Mouse (Mus musculus): ENCODE measurements at regions not wholly inside any gene's neighbourhood (a gene's known extent, or its start where the extent isn't known, plus 50 kb on each side); places are given as distances from the start of the nearest gene placed in this dataset.

GRCm38 (mm10) chr7:138639541-138639940, 206.3 kb upstream of the Ppp2r2d start:
- H3K36me3 ChIP-seq, result no peaks in the 10 kb centered on the region
- no peak overlapping the region for H3K27ac ChIP-seq (replicated peaks)
- no peaks in the 10 kb centered on the region for H3K9me3 ChIP-seq (replicated peaks)
- H3K4me3 ChIP-seq (replicated peaks), result no peak overlapping the region
- no peak overlapping the region for H3K4me2 ChIP-seq (replicated peaks)
- no peak for ATAC-seq (ENCODE audit: insufficient number of reproducible peaks, low FRiP score, low TSS enrichment, low read depth)
- H3K9ac ChIP-seq, result no peak overlapping the region
- WGBS, result 77% methylated on average over 3 of the region's 3 CpGs
- no peaks in the 10 kb centered on the region for H3K4me1 ChIP-seq
- H3K27me3 ChIP-seq, result no peaks in the 10 kb centered on the region

- Histone ChIP-seq H3K9ac (no peak overlapping the region), H3K9me3 (replicated peaks) (no peaks in the 10 kb centered on the region), H3K4me1 (no peaks in the 10 kb centered on the region), H3K4me2 (replicated peaks) (no peak overlapping the region), H3K27me3 (no peaks in the 10 kb centered on the region), H3K27ac (replicated peaks) (no peak overlapping the region), H3K36me3 (no peaks in the 10 kb centered on the region), H3K4me3 (replicated peaks) (no peak overlapping the region)
- WGBS, result 71% methylated on average over 9 of the region's 9 CpGs
- ATAC-seq (ENCODE audit: insufficient number of reproducible peaks, low FRiP score, low TSS enrichment, low read depth), result no peak
Measured at GRCm38 (mm10) chr7:138626061-138626460, 219.8 kb upstream of the Ppp2r2d start.

- H3K27ac ChIP-seq (replicated peaks), result no peak overlapping the region
- no peak overlapping the region for H3K9ac ChIP-seq
- H3K4me1 ChIP-seq, result no peaks in the 10 kb centered on the region
- H3K9me3 ChIP-seq (replicated peaks), result no peaks in the 10 kb centered on the region
- H3K4me3 ChIP-seq (replicated peaks), result no peak overlapping the region
- no peaks in the 10 kb centered on the region for H3K36me3 ChIP-seq
- ATAC-seq (ENCODE audit: insufficient number of reproducible peaks, low FRiP score, low TSS enrichment, low read depth), result no peak
- WGBS, result 85% methylated on average over 10 of the region's 10 CpGs
- no peak overlapping the region for H3K4me2 ChIP-seq (replicated peaks)
- H3K27me3 ChIP-seq, result no peaks in the 10 kb centered on the region
Measured at GRCm38 (mm10) chr7:138620896-138621655, 223.5 kb upstream of the Tcerg1l start.

- Histone ChIP-seq H3K4me2 (replicated peaks) (no peak overlapping the region), H3K4me3 (replicated peaks) (no peak overlapping the region), H3K27ac (replicated peaks) (no peak overlapping the region), H3K27me3 (no peaks in the 10 kb centered on the region), H3K36me3 (no peaks in the 10 kb centered on the region), H3K9me3 (replicated peaks) (no peaks in the 10 kb centered on the region), H3K4me1 (no peaks in the 10 kb centered on the region), H3K9ac (no peak overlapping the region)
- no peak for ATAC-seq (ENCODE audit: insufficient number of reproducible peaks, low FRiP score, low TSS enrichment, low read depth)
- whole genome bisulfite sequencing, result 49% methylated on average over 5 of the region's 5 CpGs
Measured at GRCm38 (mm10) chr7:138620080-138620684, 222.7 kb upstream of the Tcerg1l start.

- Histone ChIP-seq H3K9ac (no peak overlapping the region), H3K4me1 (no peaks in the 10 kb centered on the region), H3K4me3 (replicated peaks) (no peak overlapping the region), H3K36me3 (no peaks in the 10 kb centered on the region), H3K9me3 (replicated peaks) (no peaks in the 10 kb centered on the region), H3K27ac (replicated peaks) (no peak overlapping the region), H3K27me3 (no peaks in the 10 kb centered on the region), H3K4me2 (replicated peaks) (no peak overlapping the region)
- 64% methylated on average over 2 of the region's 2 CpGs for WGBS
- ATAC-seq (ENCODE audit: insufficient number of reproducible peaks, low FRiP score, low TSS enrichment, low read depth), result no peak
Measured at GRCm38 (mm10) chr7:138616468-138616867, 218.9 kb upstream of the Tcerg1l start.

- Histone ChIP-seq H3K4me3 (replicated peaks) (no peak overlapping the region), H3K36me3 (no peaks in the 10 kb centered on the region), H3K4me1 (no peaks in the 10 kb centered on the region), H3K9ac (no peak overlapping the region), H3K9me3 (replicated peaks) (no peaks in the 10 kb centered on the region), H3K27ac (replicated peaks) (no peak overlapping the region), H3K27me3 (no peaks in the 10 kb centered on the region), H3K4me2 (replicated peaks) (no peak overlapping the region)
- ATAC-seq (ENCODE audit: insufficient number of reproducible peaks, low FRiP score, low TSS enrichment, low read depth), result no peak
- 90% methylated on average over 3 of the region's 3 CpGs for WGBS
Measured at GRCm38 (mm10) chr7:138609605-138610004, 212.1 kb upstream of the Tcerg1l start.

- H3K4me3 ChIP-seq (replicated peaks), result no peak overlapping the region
- no peak overlapping the region for H3K27ac ChIP-seq (replicated peaks)
- no peak for ATAC-seq (ENCODE audit: insufficient number of reproducible peaks, low FRiP score, low TSS enrichment, low read depth)
- H3K9ac ChIP-seq, result no peak overlapping the region
- WGBS, result 86% methylated on average over 4 of the region's 4 CpGs
- H3K27me3 ChIP-seq, result no peaks in the 10 kb centered on the region
- no peaks in the 10 kb centered on the region for H3K4me1 ChIP-seq
- H3K4me2 ChIP-seq (replicated peaks), result no peak overlapping the region
- H3K9me3 ChIP-seq (replicated peaks), result no peaks in the 10 kb centered on the region
- H3K36me3 ChIP-seq, result no peaks in the 10 kb centered on the region
Measured at GRCm38 (mm10) chr7:138609124-138609523, 211.6 kb upstream of the Tcerg1l start.

GRCm38 (mm10) chr7:138606363-138606964, 208.9 kb upstream of the Tcerg1l start:
- Histone ChIP-seq H3K4me3 (replicated peaks) (no peak overlapping the region), H3K9me3 (replicated peaks) (no peaks in the 10 kb centered on the region), H3K4me2 (replicated peaks) (no peak overlapping the region), H3K36me3 (no peaks in the 10 kb centered on the region), H3K27ac (replicated peaks) (no peak overlapping the region), H3K9ac (no peak overlapping the region), H3K27me3 (no peaks in the 10 kb centered on the region), H3K4me1 (no peaks in the 10 kb centered on the region)
- WGBS, result 61% methylated on average over 11 of the region's 11 CpGs
- no peak for ATAC-seq (ENCODE audit: insufficient number of reproducible peaks, low FRiP score, low TSS enrichment, low read depth)

GRCm38 (mm10) chr7:138605923-138606322, 208.4 kb upstream of the Tcerg1l start:
- no peak for ATAC-seq (ENCODE audit: insufficient number of reproducible peaks, low FRiP score, low TSS enrichment, low read depth)
- Histone ChIP-seq H3K27me3 (no peaks in the 10 kb centered on the region), H3K36me3 (no peaks in the 10 kb centered on the region), H3K4me2 (replicated peaks) (no peak overlapping the region), H3K9ac (no peak overlapping the region), H3K27ac (replicated peaks) (no peak overlapping the region), H3K4me3 (replicated peaks) (no peak overlapping the region), H3K4me1 (no peaks in the 10 kb centered on the region), H3K9me3 (replicated peaks) (no peaks in the 10 kb centered on the region)

- Histone ChIP-seq H3K36me3 (no peaks in the 10 kb centered on the region), H3K4me3 (replicated peaks) (no peak overlapping the region), H3K9ac (no peak overlapping the region), H3K27ac (replicated peaks) (no peak overlapping the region), H3K9me3 (replicated peaks) (no peaks in the 10 kb centered on the region), H3K27me3 (no peaks in the 10 kb centered on the region), H3K4me2 (replicated peaks) (no peak overlapping the region), H3K4me1 (no peaks in the 10 kb centered on the region)
- no peak for ATAC-seq (ENCODE audit: insufficient number of reproducible peaks, low FRiP score, low TSS enrichment, low read depth)
- WGBS, result 54% methylated on average over 4 of the region's 4 CpGs
Measured at GRCm38 (mm10) chr7:138601749-138602148, 204.2 kb upstream of the Tcerg1l start.

GRCm38 (mm10) chr7:138593344-138593743, 195.8 kb upstream of the Tcerg1l start:
- Histone ChIP-seq H3K27ac (replicated peaks) (no peak overlapping the region), H3K9ac (no peak overlapping the region)

More at GRCm38 (mm10) chr7:138593344-138593743, 195.8 kb upstream of the Tcerg1l start:
- Histone ChIP-seq H3K36me3 (no peaks in the 10 kb centered on the region), H3K4me1 (no peaks in the 10 kb centered on the region), H3K27me3 (no peaks in the 10 kb centered on the region), H3K4me3 (replicated peaks) (no peak overlapping the region), H3K4me2 (replicated peaks) (no peak overlapping the region), H3K9me3 (replicated peaks) (no peaks in the 10 kb centered on the region)
- ATAC-seq (ENCODE audit: insufficient number of reproducible peaks, low FRiP score, low TSS enrichment, low read depth), result no peak
- WGBS, result 73% methylated on average over 2 of the region's 2 CpGs
